Mouse (Mus musculus) spleen, postnatal 4 days (tissue): ENCODE measurements around the gene Derl3.

Experiments
- DNase-seq, 2 experiments: peaks; one replicate each; pipeline ENCODE4 v3.0.0; 2022; ENCODE audit warnings: low spot score in 2 of 2

The Derl3 gene

DNA sequence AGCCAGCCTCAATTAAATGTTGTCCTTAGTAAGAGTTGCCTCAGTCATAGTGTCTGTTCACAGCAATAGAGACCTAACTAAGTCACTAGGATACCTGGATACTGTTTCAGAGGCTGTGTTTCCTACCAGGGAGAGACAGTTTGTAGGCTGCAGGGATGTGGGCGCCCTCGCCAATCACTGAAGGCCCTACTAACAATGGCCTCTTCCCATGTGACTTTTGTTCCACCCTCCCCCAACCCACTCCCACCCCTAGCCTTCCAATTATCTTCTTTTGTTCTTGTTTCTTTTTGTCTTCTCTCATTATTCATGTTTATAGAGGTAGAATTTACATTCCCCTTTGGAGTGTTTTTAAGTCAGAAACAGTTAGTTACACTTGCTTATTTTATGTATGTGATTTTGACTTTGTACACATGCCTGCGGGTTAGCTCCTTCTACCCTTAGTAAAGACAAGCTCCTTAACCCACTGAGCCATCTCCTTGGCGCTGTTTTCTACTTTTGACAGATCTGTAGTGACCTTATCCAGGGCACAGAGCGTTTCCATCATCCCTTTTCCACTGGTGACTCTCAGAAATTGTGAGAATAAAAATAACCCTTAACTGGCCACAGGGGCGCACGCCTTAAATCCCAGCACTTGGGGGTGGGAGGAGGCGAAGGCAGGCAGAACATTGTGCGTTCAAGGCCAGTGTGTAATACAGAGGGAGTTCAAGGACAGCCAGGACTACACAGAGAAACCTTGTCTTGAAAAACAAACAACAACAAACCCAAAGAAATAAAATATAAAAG, 48.0 kb downstream of the Derl3 start:
- DNase-seq, result no peak

DNA sequence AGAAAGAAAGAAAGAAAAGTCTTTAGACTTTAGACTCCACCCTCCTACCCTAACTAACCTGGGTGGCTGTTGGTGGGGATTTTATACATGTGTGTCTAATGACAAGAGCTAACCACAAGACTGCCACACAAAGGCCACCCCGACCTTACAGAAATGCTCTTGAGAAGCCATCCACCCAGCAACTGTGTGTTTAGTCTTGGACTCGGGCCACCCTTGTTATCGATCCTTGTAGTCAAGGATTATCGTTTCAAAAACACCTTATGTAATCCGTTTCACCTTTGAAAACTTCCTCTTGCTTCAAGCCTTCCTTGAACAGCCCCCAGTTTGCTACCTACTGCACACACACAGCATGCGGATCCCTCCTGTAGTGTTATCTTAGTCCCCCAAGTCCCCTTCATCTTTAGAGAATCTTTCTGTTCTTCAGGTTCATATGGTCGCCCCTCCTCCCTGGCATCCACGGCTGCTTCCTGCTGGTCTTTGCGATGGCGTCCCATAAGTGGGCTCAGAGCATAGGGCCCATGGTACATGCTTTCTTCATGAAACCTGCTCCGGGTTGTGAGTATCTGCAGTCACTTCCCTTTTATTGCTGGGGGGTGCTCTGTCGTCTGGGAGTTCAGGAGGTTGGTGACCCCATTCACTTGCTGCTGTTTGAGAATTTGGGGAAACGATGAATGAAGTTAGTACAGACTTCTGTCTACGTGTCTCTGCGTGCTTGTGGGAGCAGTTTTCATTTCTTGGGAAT, 49.7 kb downstream of the Derl3 start, which contains the start of gene Vpreb3:
Gene Vpreb3 (plus strand): TSS at position 322 of the 742 bp plus-strand sequence.
- DNase-seq, result no peak

DNA sequence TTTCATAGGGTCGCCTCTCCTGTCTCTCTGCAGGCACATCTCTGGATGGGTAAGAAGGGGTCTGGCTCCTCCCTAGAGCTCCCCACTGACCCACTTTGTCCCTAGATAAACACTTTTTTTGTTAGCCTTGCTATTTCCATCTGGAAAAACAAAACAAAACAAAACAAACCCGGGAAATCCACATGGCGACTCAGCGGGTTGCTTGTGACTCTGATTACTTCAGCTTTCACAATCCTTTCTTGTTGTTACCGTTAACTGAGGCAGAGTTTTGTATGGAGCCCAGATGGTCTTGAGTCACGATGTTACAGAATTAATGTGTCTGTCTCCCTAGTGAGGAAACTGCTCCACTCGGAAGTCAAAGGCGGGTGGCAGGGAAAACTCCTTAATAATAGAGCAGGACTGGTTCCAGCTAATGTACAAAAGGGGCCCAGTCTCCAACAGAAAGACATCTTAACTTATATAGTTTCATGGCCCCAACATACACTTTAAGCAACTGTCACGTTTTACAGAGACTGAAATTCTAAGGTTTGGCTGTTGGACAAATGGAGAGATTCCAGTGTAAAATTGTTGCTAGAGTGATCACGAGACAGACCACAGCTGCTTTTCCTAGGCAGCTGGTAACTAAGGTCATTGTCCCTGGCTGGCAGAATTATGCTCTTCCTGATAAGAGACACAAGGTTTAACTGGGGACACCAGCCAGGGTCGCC, 51.0 kb downstream of the Derl3 start:
- no peak for DNase-seq

DNA sequence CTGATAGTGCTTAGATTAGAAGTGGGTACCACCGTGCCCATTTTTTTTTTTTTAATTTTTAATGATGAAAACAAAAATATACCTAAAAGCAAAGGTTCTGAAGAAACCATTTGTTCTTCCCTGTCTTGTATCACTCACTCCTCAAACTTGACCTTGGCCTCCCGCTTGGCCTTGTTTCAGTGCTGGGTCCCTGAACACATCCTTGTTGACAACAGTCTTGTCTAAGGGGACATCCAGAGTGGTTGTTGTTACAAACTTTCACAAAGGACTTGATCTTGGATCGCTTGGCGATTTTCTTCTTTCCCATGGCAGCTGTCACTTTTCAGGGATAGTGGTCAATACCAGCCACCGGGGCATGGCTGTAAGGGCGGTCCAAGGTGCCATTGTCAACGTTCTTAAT, 52.0 kb downstream of the Derl3 start:
- DNase-seq, result no peak
